ENCODE assay signal across 19 mouse cellular contexts in genomic region chr3:32659506-32659905, GRCm38 (mm10).
"Had no signal": no experiment of that assay in that cellular context is flagged by ENCODE, and none has a peak within 500 bp of the region (broad histone marks: within the 10 kb centered on the region; RNA-seq: fewer than 3 reads in every experiment).

No protein-coding gene starts in this region.

- H3K36me3 ChIP-seq: kidney, embryonic 15.5 days; limb, embryonic 12.5 days; liver, embryonic 13.5 days; midbrain, embryonic 15.5 days; neural tube, embryonic 12.5 days had no signal

- H3K9me3 ChIP-seq: kidney, embryonic 15.5 days; limb, embryonic 12.5 days; liver, embryonic 13.5 days; megakaryocyte, embryonic 14.5 days; midbrain, embryonic 15.5 days; neural tube, embryonic 12.5 days had no signal

- H3K27me3 ChIP-seq: kidney, embryonic 15.5 days; limb, embryonic 12.5 days; liver, embryonic 13.5 days; megakaryocyte, embryonic 14.5 days; midbrain, embryonic 15.5 days; neural tube, embryonic 12.5 days had no signal

- H3K27ac ChIP-seq: kidney, embryonic 15.5 days; limb, embryonic 12.5 days; liver, embryonic 13.5 days; macrophage; midbrain, embryonic 15.5 days; neural tube, embryonic 12.5 days had no signal

- H3K4me1 ChIP-seq: kidney, embryonic 15.5 days; limb, embryonic 12.5 days; midbrain, embryonic 15.5 days; neural tube, embryonic 12.5 days had no signal

- DNase-seq: kidney, adult 2 months; kidney, postnatal 25 days; layer of hippocampus, adult 9-11 months; layer of hippocampus, postnatal 36 days; liver; liver, embryonic 13.5 days; liver, postnatal 0 days; lung, postnatal 10 days; retina, postnatal 1 day; right cerebral cortex, postnatal 4 days; spleen, adult 18-20 months; thymus, postnatal 14 days had no signal

- H3K4me3 ChIP-seq: kidney, embryonic 15.5 days; limb, embryonic 12.5 days; megakaryocyte, embryonic 14.5 days; midbrain, embryonic 15.5 days; neural tube, embryonic 12.5 days had no signal

- H3K4me2 ChIP-seq: kidney, embryonic 15.5 days; limb, embryonic 12.5 days; midbrain, embryonic 11.5 days; midbrain, embryonic 15.5 days; neural tube, embryonic 12.5 days had no signal

- H3K9ac ChIP-seq: kidney, embryonic 15.5 days; limb, embryonic 12.5 days; liver, embryonic 13.5 days; liver, postnatal 0 days; midbrain, embryonic 15.5 days; neural tube, embryonic 12.5 days had no signal
